Mouse (Mus musculus) midbrain, embryonic 15.5 days (tissue): ENCODE data around the gene Krt7. TPM values are rescaled to one million over a fixed set of nuclear protein-coding genes. Genes with fewer than 3 reads are reported as not detected.

ENCODE experiments used
- ATAC-seq: fragments of 200-750 bp; cut with Nextera tagmentation; replicated peaks from 2 replicates; pipeline ENCODE4 v1.8.0; 2017; ENCODE audit warnings: moderate TSS enrichment
- H3K27ac ChIP-seq: fragments of 300-500 bp; sonication (generic); 2 replicates; pipeline ENCODE4 v1.5.1; 2015; ENCODE audit warnings: mild to moderate bottlenecking, inconsistent platforms
- H3K27me3 ChIP-seq: fragments of 300-500 bp; sonication (generic); replicated peaks from 2 replicates; pipeline ENCODE4 v1.6.1; 2015; ENCODE audit warnings: inconsistent platforms
- H3K36me3 ChIP-seq: fragments of 300-500 bp; sonication (generic); replicated peaks from 2 replicates; pipeline ENCODE4 v1.6.1; 2015; ENCODE audit warnings: inconsistent platforms
- H3K4me1 ChIP-seq: fragments of 300-500 bp; sonication (generic); 2 replicates; pipeline ENCODE4 v1.6.1; 2015; ENCODE audit warnings: inconsistent platforms
- H3K4me2 ChIP-seq: fragments of 300-500 bp; sonication (generic); 2 replicates; pipeline ENCODE4 v1.6.1; 2015; ENCODE audit warnings: inconsistent platforms, mild to moderate bottlenecking, moderate library complexity
- H3K4me3 ChIP-seq: fragments of 300-500 bp; sonication (generic); 2 replicates; pipeline ENCODE4 v1.5.1; 2015; ENCODE audit warnings: mild to moderate bottlenecking, inconsistent platforms
- H3K9ac ChIP-seq: fragments of 300-500 bp; sonication (generic); 2 replicates; pipeline ENCODE4 v1.6.1; 2015; ENCODE audit warnings: mild to moderate bottlenecking, inconsistent platforms
- H3K9me3 ChIP-seq: fragments of 300-500 bp; sonication (generic); 2 replicates; pipeline ENCODE4 v1.6.1; 2016; ENCODE audit warnings: inconsistent platforms
- WGBS: fragments of 180-500 bp; shearing (Covaris S2); methylation state at CpG from one replicate; pipeline ENCODE4 v1.1.7; 2015; ENCODE audit warnings: mixed read lengths; 5-methylcytosine and 5-hydroxymethylcytosine counted together
- polyA plus RNA-seq: library from polyadenylated mRNA; unstranded; fragments of >200 nt; fragmentation: Nextera tagmentation; extraction: Ambion mirVana; gene quantifications from 2 replicates; pipeline ENCODE4 v1.2.1, GENCODE M21; 2015

Gene Krt7
- polyA plus RNA-seq, 1 experiment from 2014 or later, result 0.62 TPM

- Histone ChIP-seq H3K27me3 (no peaks in the 10 kb centered on the region), H3K4me1 (no peaks in the 10 kb centered on the region; the same call in 1 of the 2 replicates), H3K4me3 (no peak overlapping the region), H3K36me3 (no peaks in the 10 kb centered on the region), H3K27ac (no peak overlapping the region), H3K9me3 (no peaks in the 10 kb centered on the region), H3K9ac (no peak overlapping the region), H3K4me2 (no peak overlapping the region)
- ATAC-seq, result no peak
- WGBS, result 44% methylated on average over 12 of the region's 12 CpGs
These were observed 41.3 kb upstream of the Krt7 start for GRCm38 (mm10) chr15:101369382-101370100.

- WGBS, result 61% methylated on average over 22 of the region's 22 CpGs
- Histone ChIP-seq H3K27me3 (no peaks in the 10 kb centered on the region), H3K4me3 (no peak within 1 kb of the TSS), H3K36me3 (no peaks in the 10 kb centered on the region), H3K27ac (no peak within 1 kb of the TSS), H3K9me3 (no peaks in the 10 kb centered on the region), H3K4me1 (no peaks in the 10 kb centered on the region; the same call in 1 of the 2 replicates), H3K4me2 (no peak within 1 kb of the TSS), H3K9ac (no peak within 1 kb of the TSS)
- ATAC-seq, result no peak
These were observed 40.5 kb upstream of the Krt7 start, which contains the start of gene Krt80 for GRCm38 (mm10) chr15:101370101-101370911. Gene Krt80, minus strand, starts transcription at chr15:101370162.

GRCm38 (mm10) chr15:101371141-101371985 is 39.5 kb upstream of the Krt7 start:
- no peak overlapping the region for H3K4me3 ChIP-seq
- H3K27me3 ChIP-seq, result no peaks in the 10 kb centered on the region
- no peaks in the 10 kb centered on the region for H3K36me3 ChIP-seq
- H3K4me1 ChIP-seq, result no peaks in the 10 kb centered on the region; the same call in 1 of the 2 replicates
- H3K4me2 ChIP-seq, result no peak overlapping the region
- H3K9ac ChIP-seq, result no peak overlapping the region
- ATAC-seq, result no peak
- no peak overlapping the region for H3K27ac ChIP-seq
- no peaks in the 10 kb centered on the region for H3K9me3 ChIP-seq
- WGBS, result 70% methylated on average over 15 of the region's 15 CpGs

GRCm38 (mm10) chr15:101372131-101372977 is 38.5 kb upstream of the Krt7 start:
- ATAC-seq, result no peak
- Histone ChIP-seq H3K4me3 (no peak overlapping the region), H3K4me2 (no peak overlapping the region), H3K9ac (no peak overlapping the region), H3K36me3 (no peaks in the 10 kb centered on the region), H3K4me1 (no peaks in the 10 kb centered on the region; the same call in 1 of the 2 replicates), H3K27me3 (no peaks in the 10 kb centered on the region), H3K27ac (no peak overlapping the region), H3K9me3 (no peaks in the 10 kb centered on the region)
- WGBS, result 73% methylated on average over 7 of the region's 7 CpGs

- Histone ChIP-seq H3K27ac (no peak overlapping the region), H3K4me2 (no peak overlapping the region), H3K27me3 (no peaks in the 10 kb centered on the region), H3K4me1 (no peaks in the 10 kb centered on the region; the same call in 1 of the 2 replicates), H3K9ac (no peak overlapping the region), H3K36me3 (no peaks in the 10 kb centered on the region), H3K4me3 (no peak overlapping the region), H3K9me3 (no peaks in the 10 kb centered on the region)
- WGBS, result 91% methylated on average over 16 of the region's 16 CpGs
- ATAC-seq, result no peak
These were observed 37.5 kb upstream of the Krt7 start for GRCm38 (mm10) chr15:101373286-101373898.

GRCm38 (mm10) chr15:101374879-101375278 is 36.0 kb upstream of the Krt7 start:
- Histone ChIP-seq H3K36me3 (no peaks in the 10 kb centered on the region), H3K4me2 (no peak overlapping the region), H3K27me3 (no peaks in the 10 kb centered on the region), H3K4me3 (no peak overlapping the region), H3K27ac (no peak overlapping the region), H3K4me1 (no peaks in the 10 kb centered on the region; the same call in 1 of the 2 replicates), H3K9me3 (no peaks in the 10 kb centered on the region), H3K9ac (no peak overlapping the region)
- WGBS, result 70% methylated on average over 4 of the region's 4 CpGs
- no peak for ATAC-seq

GRCm38 (mm10) chr15:101375956-101376775 is 34.7 kb upstream of the Krt7 start:
- no peaks in the 10 kb centered on the region for H3K9me3 ChIP-seq
- no peak overlapping the region for H3K27ac ChIP-seq
- H3K4me3 ChIP-seq, result no peak overlapping the region
- no peak for ATAC-seq
- no peaks in the 10 kb centered on the region for H3K4me1 ChIP-seq
- no peak overlapping the region for H3K4me2 ChIP-seq
- no peaks in the 10 kb centered on the region for H3K27me3 ChIP-seq
- H3K36me3 ChIP-seq, result no peaks in the 10 kb centered on the region
- H3K9ac ChIP-seq, result no peak overlapping the region
- 73% methylated on average over 6 of the region's 6 CpGs for WGBS

GRCm38 (mm10) chr15:101376776-101377061 is 34.1 kb upstream of the Krt7 start:
- no peak for ATAC-seq
- Histone ChIP-seq H3K27me3 (no peaks in the 10 kb centered on the region), H3K4me1 (no peaks in the 10 kb centered on the region), H3K9ac (no peak overlapping the region), H3K4me2 (no peak overlapping the region), H3K36me3 (no peaks in the 10 kb centered on the region), H3K4me3 (no peak overlapping the region), H3K9me3 (no peaks in the 10 kb centered on the region), H3K27ac (no peak overlapping the region)
- WGBS, result 70% methylated on average over 5 of the region's 5 CpGs

- H3K4me2 ChIP-seq, result no peak overlapping the region
- no peaks in the 10 kb centered on the region for H3K9me3 ChIP-seq
- H3K9ac ChIP-seq, result no peak overlapping the region
- H3K27me3 ChIP-seq, result no peaks in the 10 kb centered on the region
- H3K4me1 ChIP-seq, result no peaks in the 10 kb centered on the region
- 79% methylated on average over 5 of the region's 5 CpGs for WGBS
- H3K36me3 ChIP-seq, result no peaks in the 10 kb centered on the region
- no peak overlapping the region for H3K4me3 ChIP-seq
- no peak for ATAC-seq
- H3K27ac ChIP-seq, result no peak overlapping the region
These were observed 32.2 kb upstream of the Krt7 start for GRCm38 (mm10) chr15:101378646-101379045.

- no peaks in the 10 kb centered on the region for H3K27me3 ChIP-seq
- no peaks in the 10 kb centered on the region for H3K36me3 ChIP-seq
- 59% methylated on average over 9 of the region's 9 CpGs for WGBS
- no peaks in the 10 kb centered on the region for H3K9me3 ChIP-seq
- no peaks in the 10 kb centered on the region for H3K4me1 ChIP-seq
- H3K9ac ChIP-seq, result no peak overlapping the region
- ATAC-seq, result no peak
- H3K4me3 ChIP-seq, result no peak overlapping the region
- no peak overlapping the region for H3K27ac ChIP-seq
- H3K4me2 ChIP-seq, result no peak overlapping the region
These were observed 29.1 kb upstream of the Krt7 start for GRCm38 (mm10) chr15:101381758-101382157.

GRCm38 (mm10) chr15:101382811-101383210 is 28.0 kb upstream of the Krt7 start:
- no peak for ATAC-seq
- Histone ChIP-seq H3K27me3 (no peaks in the 10 kb centered on the region), H3K4me2 (no peak overlapping the region), H3K4me3 (no peak overlapping the region), H3K9me3 (no peaks in the 10 kb centered on the region), H3K27ac (no peak overlapping the region), H3K36me3 (no peaks in the 10 kb centered on the region), H3K9ac (no peak overlapping the region), H3K4me1 (no peaks in the 10 kb centered on the region)
- WGBS, result 89% methylated on average over 11 of the region's 11 CpGs
